17 mouse cellular contexts compared by ENCODE assay signal in genomic region chr6:145953121-145953896, GRCm38 (mm10). TPM values are rescaled to one million over a fixed set of nuclear protein-coding genes. Genes with fewer than 3 reads are reported as not detected.
DNase-seq lines count a peak whose midpoint lies in the region; ATAC-seq lines count a peak whose summit lies in the region.
"Had no signal": no experiment of that assay in that cellular context is flagged by ENCODE, and none has a peak within 500 bp of the region (broad histone marks: within the 10 kb centered on the region; RNA-seq: fewer than 3 reads in every experiment).

No protein-coding gene starts in this region.

- no peak for DNase-seq in frontal cortex, postnatal 14 days (ENCODE audit: low spot score in 2 of 2)
- no peak for DNase-seq in limb, embryonic 10.5 days (ENCODE audit: low spot score)
- DNase-seq in cerebellum, postnatal 25 days: peak; percentile 43 to 56
- DNase-seq: gastrocnemius, postnatal 36 days; kidney, adult 11 months; lung, postnatal 10 days; right cerebral cortex, postnatal 14 days had no signal

- H3K4me2 ChIP-seq in limb, embryonic 12.5 days: no peak overlapping the region
- 0 out of 2 replicates have a peak overlapping the region, but pooled peaks have one; percentile 19 for H3K4me2 ChIP-seq in heart, embryonic 16.5 days (ENCODE audit: low read depth, low read length)
- no peak overlapping the region for H3K4me2 ChIP-seq in forebrain, embryonic 16.5 days (ENCODE audit: low read length)
- H3K4me2 ChIP-seq: embryonic facial prominence, embryonic 12.5 days; limb, embryonic 15.5 days; neural tube, embryonic 15.5 days had no signal

- H3K9ac ChIP-seq in limb, embryonic 12.5 days (replicated peaks): no peak overlapping the region
- peak overlapping the region; percentile 44 for H3K9ac ChIP-seq in heart, embryonic 16.5 days (ENCODE audit: low read length)
- H3K9ac ChIP-seq in forebrain, embryonic 16.5 days (replicated peaks; ENCODE audit: low read depth, low read length): no peak overlapping the region
- H3K9ac ChIP-seq: embryonic facial prominence, embryonic 12.5 days; limb, embryonic 15.5 days; neural tube, embryonic 15.5 days had no signal

- WGBS in limb, embryonic 12.5 days: 83% methylated on average over 13 of the region's 13 CpGs
- WGBS in limb, embryonic 10.5 days: 87% methylated on average over 13 of the region's 13 CpGs
- WGBS in heart, embryonic 16.5 days: 35% methylated on average over 13 of the region's 13 CpGs
- 52% methylated on average over 13 of the region's 13 CpGs for WGBS in forebrain, embryonic 16.5 days

- no peaks in the 10 kb centered on the region for H3K9me3 ChIP-seq in limb, embryonic 12.5 days
- H3K9me3 ChIP-seq in limb, embryonic 10.5 days (replicated peaks): no peaks in the 10 kb centered on the region
- no peaks in the 10 kb centered on the region for H3K9me3 ChIP-seq in heart, embryonic 16.5 days (replicated peaks; ENCODE audit: control insufficient read depth, low read length)
- no peaks in the 10 kb centered on the region for H3K9me3 ChIP-seq in forebrain, embryonic 16.5 days (ENCODE audit: control insufficient read depth, low read length)
- H3K9me3 ChIP-seq: embryonic facial prominence, embryonic 12.5 days; limb, embryonic 15.5 days; neural tube, embryonic 15.5 days had no signal

- peaks cover 25% of the 10 kb centered on the region for H3K4me1 ChIP-seq in limb, embryonic 12.5 days (replicated peaks)
- H3K4me1 ChIP-seq in limb, embryonic 10.5 days: peaks cover 15% of the 10 kb centered on the region
- peaks cover 40% of the 10 kb centered on the region for H3K4me1 ChIP-seq in heart, embryonic 16.5 days (ENCODE audit: control insufficient read depth, insufficient read depth, low read length)
- H3K4me1 ChIP-seq in forebrain, embryonic 16.5 days (replicated peaks; ENCODE audit: control insufficient read depth, insufficient read depth, low read length): no peaks in the 10 kb centered on the region

- H3K4me3 ChIP-seq in limb, embryonic 12.5 days (replicated peaks): no peak overlapping the region
- no peak overlapping the region for H3K4me3 ChIP-seq in limb, embryonic 10.5 days
- H3K4me3 ChIP-seq in heart, embryonic 16.5 days (ENCODE audit: low read length): no peak overlapping the region
- H3K4me3 ChIP-seq in forebrain, embryonic 16.5 days (replicated peaks; ENCODE audit: low read length): no peak overlapping the region
- H3K4me3 ChIP-seq: embryonic facial prominence, embryonic 12.5 days; limb, embryonic 15.5 days; neural tube, embryonic 15.5 days had no signal

- H3K27ac ChIP-seq in limb, embryonic 12.5 days: 0 out of 2 replicates have a peak overlapping the region, but pooled peaks have one; percentile 12
- no peak overlapping the region for H3K27ac ChIP-seq in limb, embryonic 10.5 days
- peak overlapping the region; percentile 70 for H3K27ac ChIP-seq in heart, embryonic 16.5 days (ENCODE audit: low read length)
- H3K27ac ChIP-seq in forebrain, embryonic 16.5 days (ENCODE audit: low read length): no peak overlapping the region
- H3K27ac ChIP-seq: embryonic facial prominence, embryonic 12.5 days; kidney, postnatal 0 days; limb, embryonic 15.5 days; neural tube, embryonic 15.5 days had no signal

- ATAC-seq in frontal cortex, adult (ENCODE audit: low TSS enrichment): 0 out of 2 replicates have a peak, but pooled peaks have one; percentile 41
- ATAC-seq in limb, embryonic 12.5 days (ENCODE audit: insufficient number of reproducible peaks, insufficient read depth, low FRiP score, low TSS enrichment, low read depth): no peak
- ATAC-seq in heart, embryonic 16.5 days (replicated peaks; ENCODE audit: extremely low read depth, insufficient read depth, low FRiP score): no peak
- no peak for ATAC-seq in forebrain, embryonic 16.5 days
- ATAC-seq: forebrain, embryonic 14.5 days; midbrain, embryonic 16.5 days had no signal

- no peaks in the 10 kb centered on the region for H3K36me3 ChIP-seq in limb, embryonic 12.5 days
- no peaks in the 10 kb centered on the region for H3K36me3 ChIP-seq in limb, embryonic 10.5 days
- no peaks in the 10 kb centered on the region for H3K36me3 ChIP-seq in heart, embryonic 16.5 days (ENCODE audit: control insufficient read depth, insufficient read depth)
- no peaks in the 10 kb centered on the region for H3K36me3 ChIP-seq in forebrain, embryonic 16.5 days (ENCODE audit: control insufficient read depth, insufficient read depth)
- H3K36me3 ChIP-seq: embryonic facial prominence, embryonic 12.5 days; limb, embryonic 15.5 days; neural tube, embryonic 15.5 days had no signal

- no peaks in the 10 kb centered on the region for H3K27me3 ChIP-seq in limb, embryonic 12.5 days
- no peaks in the 10 kb centered on the region for H3K27me3 ChIP-seq in limb, embryonic 10.5 days (ENCODE audit: low read depth, poor library complexity, severe bottlenecking)
- no peaks in the 10 kb centered on the region for H3K27me3 ChIP-seq in heart, embryonic 16.5 days (ENCODE audit: control insufficient read depth, insufficient read depth, low read length)
- H3K27me3 ChIP-seq in forebrain, embryonic 16.5 days (replicated peaks; ENCODE audit: control insufficient read depth, insufficient read depth, low read length): no peaks in the 10 kb centered on the region
- H3K27me3 ChIP-seq: embryonic facial prominence, embryonic 12.5 days; limb, embryonic 15.5 days; neural tube, embryonic 15.5 days had no signal

RNA-seq across cellular contexts. Expression of gene Sspn, which starts 21.9 kb away (rescaled TPM):
- polyA plus RNA-seq in limb, embryonic 12.5 days (2016; fragmentation: Nextera tagmentation; extraction: Ambion mirVana): 10.3 and 10.7 TPM in 2 replicates
- 1.9 and 4.6 TPM in 2 replicates for polyA plus RNA-seq in limb, embryonic 10.5 days (2016; fragmentation: Nextera tagmentation; extraction: Ambion mirVana)
- 78.7 and 79.6 TPM in 2 replicates for polyA plus RNA-seq in heart, embryonic 16.5 days (2015; fragmentation: Nextera tagmentation; extraction: Ambion mirVana)
- polyA plus RNA-seq in forebrain, embryonic 16.5 days (2015; fragmentation: Nextera tagmentation; extraction: Ambion mirVana): 2.9 and 3.3 TPM in 2 replicates

Comparison
In these comparisons a context has a peak if more than half of its experiments do, and no peak if none do; other contexts are left out.
1. H3K27ac ChIP-seq: peak in limb, embryonic 12.5 days (single experiment) and heart, embryonic 16.5 days (single experiment); none in limb, embryonic 10.5 days (single experiment) and forebrain, embryonic 16.5 days (single experiment).
2. DNase-seq: peak in cerebellum, postnatal 25 days (2 of 2); none in frontal cortex, postnatal 14 days (0 of 2) and limb, embryonic 10.5 days (single experiment).